Mouse (Mus musculus): ENCODE results near the gene Ikbip.

DNA sequence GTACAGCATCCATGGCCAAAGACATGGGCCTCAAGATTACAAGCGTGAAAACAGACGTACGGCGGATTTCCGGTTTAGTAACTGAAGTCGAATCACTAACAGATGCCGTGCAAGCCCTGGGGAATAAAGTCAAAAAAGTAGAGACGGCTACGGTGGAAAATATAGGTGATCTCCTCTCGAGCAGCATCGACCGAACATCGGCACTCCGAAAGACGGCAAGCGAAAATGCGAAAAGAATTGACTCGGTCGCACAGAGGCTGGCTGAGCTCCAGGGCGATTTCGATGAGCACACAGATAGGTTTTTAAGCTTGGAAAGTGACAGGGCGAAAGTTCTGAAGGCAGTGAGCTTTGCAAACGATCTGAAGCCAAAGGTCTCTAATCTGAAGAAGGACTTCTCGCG, 19.2 kb downstream of the Ikbip start:
- TF ChIP-seq SMC3 (IDR thresholded peaks at IDR 0.05; ENCODE audit: low read depth, low read length): no peak
- TF ChIP-seq EP300 (IDR thresholded peaks at IDR 0.05; ENCODE audit: low read depth in 1 of 2, low read length in 2 of 2): no peak
